Mouse (Mus musculus) urinary bladder, postnatal 36 days (tissue): ENCODE results near the gene Gzma.
A peak's percentile ranks its signal among the peaks of the same experiment; 100 is the strongest.

Experiments
- DNase-seq, 2 experiments: peaks; one replicate each; pipeline ENCODE4 v3.0.0; 2022; ENCODE audit warnings: low spot score in 2 of 2, mixed read lengths in 1 of 2

The Gzma gene

DNA sequence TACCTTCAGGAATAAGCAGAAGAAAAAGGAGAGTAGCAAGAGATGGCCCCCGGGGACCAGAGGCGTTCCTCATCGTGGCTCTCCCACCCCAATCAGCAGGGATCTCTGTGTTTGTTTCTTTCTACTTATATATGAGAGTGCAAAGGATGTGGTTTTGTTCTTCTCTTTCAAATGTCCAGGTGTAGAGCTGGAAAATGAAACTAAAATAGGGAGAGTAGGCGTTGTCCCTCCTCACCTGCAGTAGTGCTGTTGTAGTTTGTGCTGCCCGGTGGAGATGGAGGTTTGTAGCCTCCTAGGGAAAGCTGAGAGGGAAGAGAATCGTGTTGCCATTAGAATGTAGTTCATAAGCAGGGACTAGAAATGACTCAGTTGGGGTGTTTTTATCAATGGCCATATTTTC, at the start of gene Gzma:
TSS of gene Gzma (minus strand) at position 103 of the 400 bp plus-strand sequence.
- no peak for DNase-seq

DNA sequence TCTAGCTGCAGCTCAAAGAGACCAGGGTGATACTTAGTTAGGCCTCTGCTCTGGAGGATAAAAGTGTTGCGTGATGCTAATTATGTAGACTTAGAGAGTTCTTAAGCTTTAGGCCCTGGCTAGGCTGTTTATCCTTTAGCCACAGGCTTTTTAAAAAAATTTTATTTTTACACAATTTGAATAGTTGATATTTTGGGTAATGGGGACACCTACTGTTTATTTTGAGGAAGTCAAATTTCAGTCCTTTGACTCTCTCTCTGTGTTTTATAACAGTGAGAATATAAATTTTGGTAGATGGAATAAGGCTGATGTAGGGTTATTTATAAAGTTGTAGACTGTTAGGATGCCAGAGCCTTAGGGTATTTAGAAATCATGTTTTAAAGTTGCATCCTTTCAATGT, 38.8 kb upstream of the Gzma start:
- DNase-seq, result no peak

DNA sequence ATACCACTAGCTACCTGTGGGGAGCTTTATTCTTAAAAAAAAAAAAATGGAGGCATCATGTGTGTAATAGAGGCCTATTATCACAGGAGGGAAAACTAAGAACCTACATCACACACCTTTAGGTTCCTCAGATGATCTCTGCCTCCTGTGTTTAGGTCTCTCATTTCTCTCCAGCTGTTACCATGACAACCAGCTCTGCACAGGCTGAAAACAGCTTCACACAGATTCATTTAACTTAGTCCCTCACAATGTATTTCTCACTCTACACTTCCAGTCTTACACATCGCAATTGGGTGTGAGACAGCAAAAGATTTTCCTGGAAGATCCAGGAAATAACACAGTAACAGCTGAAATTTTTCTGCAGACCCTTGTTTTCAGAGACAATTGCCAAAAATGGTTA, 29.2 kb upstream of the Gzma start:
- DNase-seq, result no peak

DNA sequence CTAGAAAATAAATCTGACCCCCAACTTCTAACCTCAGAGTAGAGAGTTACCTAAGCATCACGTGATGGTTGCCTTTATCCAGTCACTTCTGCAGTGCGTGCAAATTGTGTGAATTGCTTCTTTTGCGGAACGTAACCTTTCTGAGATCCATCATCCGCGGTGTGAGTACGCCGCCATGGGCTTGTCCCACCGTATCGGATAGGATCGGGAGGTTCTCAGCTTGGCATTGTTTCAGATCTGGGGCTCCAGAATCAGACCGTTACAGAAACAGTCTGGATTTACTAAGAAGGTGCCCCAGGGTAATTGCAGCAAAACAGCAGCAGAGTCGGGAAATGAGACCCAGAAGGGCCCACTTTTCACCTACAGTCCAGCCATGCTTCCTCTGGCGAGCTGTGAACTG, 20.5 kb upstream of the Gzma start:
- no peak for DNase-seq

DNA sequence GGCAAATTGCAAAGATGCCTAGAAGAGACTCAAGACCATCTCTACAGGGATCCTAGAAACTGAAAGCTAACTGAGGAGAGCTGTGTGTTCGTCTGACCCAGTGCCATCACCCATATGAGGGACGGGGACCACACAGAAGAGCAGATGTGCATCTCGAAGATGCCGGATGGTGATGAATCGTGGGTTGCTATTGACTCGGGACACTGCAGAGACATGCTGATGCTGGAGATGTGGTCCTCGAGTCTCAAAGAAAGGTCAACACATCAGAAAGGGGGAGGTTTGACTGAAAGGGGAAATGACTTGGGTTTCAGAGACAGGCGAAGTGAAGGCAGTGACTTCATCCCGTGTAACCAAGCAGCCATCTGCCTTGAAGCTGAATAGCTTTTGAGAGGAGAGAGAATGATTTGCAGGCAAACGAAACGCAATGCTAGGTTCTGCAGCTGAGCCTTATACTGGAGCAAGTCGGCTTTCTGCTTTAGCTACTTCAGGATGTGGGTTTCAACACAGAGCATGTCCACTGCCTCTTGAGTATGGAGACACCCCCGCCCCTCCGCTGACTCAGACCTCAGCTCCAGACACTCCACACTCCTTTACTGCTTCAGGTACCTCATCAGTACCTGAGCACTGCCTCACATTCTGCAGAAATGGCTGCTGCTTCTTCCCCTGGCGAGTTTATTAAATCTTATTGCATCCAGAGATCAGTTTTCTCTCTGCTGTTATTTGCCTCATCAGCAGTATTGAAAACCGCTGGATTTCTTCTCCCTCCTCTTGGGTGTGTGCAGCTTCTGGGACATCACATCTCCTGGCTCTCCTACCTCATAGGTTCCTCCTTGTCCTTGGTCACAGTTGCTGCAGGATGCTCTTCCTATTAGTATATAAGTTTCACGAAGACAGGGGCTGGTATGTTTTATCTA, 19.8 kb upstream of the Gzma start:
- DNase-seq, result no peak

DNA sequence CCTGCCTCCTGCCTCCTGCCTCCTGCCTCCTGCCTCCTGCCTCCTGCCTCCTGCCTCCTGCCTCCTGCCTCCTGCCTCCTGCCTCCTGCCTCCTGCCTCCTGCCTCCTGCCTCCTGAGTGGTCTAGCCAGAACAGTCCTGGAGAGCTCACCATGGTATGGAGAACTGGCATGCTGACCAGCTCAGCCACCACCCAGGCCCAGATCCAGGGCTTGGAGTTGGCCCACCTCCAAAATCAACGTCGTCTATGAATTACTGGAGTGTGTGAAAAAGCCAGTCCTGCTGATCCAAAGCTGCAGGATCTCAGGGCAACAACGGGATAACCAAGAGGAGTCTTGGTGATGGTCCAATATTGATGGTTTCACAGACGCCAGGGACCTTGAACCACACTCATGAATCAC, 18.2 kb upstream of the Gzma start:
- no peak for DNase-seq

DNA sequence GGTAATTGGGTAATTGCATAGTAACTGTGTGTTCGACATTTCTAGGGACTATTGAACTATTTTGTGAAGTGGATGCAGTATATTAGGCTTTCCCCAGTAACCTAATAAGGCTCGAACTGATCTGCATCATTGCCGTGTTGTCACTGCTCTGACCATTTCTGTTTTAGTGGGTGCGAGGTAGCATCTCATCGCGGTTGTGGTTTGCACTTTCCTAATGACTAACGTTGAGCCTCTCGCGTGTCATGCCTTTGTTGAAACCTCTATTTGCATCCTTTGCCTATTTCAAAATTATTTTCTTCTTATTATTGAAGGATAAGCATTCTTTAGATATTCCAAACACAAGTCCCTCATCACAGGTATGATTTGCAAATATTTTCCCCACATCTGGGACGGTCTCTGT, 4.0 kb upstream of the Gzma start:
- no peak for DNase-seq

DNA sequence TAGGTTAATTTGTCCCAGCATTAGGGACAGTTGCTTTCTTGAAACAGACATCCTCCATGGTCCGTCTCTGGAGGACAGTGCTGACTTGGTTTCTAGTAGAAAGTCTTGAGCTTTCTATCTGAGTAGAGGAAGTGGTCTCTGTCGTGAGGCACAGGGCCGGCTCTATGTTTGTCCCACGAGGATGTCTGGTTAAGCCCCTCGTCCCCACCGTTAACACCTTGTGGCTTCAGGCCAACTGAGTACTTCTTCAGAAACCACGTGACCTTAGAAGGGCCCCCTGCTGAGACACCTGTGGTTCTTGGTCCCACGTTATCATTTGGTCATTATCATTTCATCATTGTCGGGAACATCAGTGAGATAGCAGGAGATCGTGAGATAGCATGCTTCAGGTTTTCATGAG, 1.0 kb upstream of the Gzma start:
- no peak for DNase-seq

DNA sequence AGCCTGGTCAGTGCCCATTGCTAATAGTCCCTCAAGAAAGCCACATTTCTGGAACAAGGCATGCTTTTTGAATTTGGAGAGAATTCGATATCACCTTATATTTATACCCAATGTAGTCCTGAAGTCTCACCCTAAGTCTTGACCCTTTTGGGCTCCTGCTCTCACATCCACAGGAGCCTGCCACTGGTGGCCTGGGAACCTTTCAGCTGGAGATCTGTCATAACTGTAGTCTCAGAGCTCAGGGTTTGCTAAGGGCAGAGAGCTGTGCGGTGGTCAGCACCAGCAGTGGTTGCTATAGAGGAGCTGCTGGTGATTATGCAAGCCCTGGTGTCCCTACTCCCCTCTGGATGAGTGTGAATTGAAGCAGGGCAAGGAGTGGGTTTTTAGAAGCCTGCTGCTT, 2.4 kb downstream of the Gzma start:
- no peak for DNase-seq

DNA sequence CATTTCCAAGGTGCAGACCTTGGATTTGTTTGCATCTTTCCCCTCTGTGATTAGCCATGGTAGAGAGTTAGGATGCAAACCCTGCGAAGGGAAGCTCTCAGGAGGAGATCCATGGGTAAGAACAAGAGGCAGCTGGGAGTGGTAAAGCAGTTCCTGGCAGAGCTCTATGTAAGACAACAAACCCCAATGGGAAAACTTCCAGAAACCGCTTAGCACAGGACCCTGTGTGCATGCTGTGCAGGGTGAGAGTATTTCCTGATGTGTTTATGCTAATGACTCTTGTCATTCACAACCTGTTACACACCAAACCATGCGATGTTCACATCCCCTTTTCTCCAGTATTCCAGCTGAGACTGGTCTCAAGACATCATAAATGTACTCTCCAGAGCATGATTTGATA, 3.8 kb downstream of the Gzma start:
- no peak for DNase-seq

DNA sequence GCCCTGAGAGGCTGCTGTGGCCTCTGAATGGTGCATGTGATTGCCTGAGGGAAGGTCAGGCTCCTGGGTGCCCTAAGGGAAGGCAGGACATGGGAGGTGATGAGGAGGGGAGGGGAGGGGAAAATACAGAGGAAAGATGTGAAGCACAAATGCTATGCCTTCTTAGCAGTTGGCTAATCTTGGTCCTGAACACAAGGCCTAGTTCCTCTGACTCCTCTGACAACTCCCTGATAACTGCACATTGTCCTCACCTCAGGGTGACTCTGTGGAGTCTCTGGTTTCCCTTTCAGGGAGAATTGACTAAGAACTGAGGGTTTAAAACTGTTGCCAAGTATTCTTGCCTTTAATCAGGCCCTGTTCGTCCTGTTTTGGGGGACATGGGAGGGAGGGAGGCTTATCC, 6.2 kb downstream of the Gzma start:
- no peak for DNase-seq

DNA sequence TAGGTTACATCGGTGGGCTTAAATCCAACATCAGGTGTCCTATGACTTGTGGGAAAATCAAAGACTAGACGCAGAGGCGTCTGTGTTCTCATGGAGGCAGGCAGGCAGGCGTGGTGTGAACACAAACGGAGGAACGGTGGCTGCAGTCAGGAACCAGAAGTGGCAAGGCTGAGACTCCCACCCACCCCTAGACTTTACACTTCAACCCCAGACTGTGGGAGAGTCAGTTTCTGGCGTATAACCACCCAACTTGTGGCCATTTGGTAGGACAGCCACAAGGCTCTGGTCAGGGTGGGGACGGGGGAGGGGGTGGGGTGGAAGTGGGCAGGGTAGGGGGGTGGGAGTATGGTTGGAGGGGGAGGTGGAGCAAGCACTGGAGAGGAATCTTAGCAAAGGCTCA, 10.3 kb downstream of the Gzma start:
- DNase-seq, result no peak

DNA sequence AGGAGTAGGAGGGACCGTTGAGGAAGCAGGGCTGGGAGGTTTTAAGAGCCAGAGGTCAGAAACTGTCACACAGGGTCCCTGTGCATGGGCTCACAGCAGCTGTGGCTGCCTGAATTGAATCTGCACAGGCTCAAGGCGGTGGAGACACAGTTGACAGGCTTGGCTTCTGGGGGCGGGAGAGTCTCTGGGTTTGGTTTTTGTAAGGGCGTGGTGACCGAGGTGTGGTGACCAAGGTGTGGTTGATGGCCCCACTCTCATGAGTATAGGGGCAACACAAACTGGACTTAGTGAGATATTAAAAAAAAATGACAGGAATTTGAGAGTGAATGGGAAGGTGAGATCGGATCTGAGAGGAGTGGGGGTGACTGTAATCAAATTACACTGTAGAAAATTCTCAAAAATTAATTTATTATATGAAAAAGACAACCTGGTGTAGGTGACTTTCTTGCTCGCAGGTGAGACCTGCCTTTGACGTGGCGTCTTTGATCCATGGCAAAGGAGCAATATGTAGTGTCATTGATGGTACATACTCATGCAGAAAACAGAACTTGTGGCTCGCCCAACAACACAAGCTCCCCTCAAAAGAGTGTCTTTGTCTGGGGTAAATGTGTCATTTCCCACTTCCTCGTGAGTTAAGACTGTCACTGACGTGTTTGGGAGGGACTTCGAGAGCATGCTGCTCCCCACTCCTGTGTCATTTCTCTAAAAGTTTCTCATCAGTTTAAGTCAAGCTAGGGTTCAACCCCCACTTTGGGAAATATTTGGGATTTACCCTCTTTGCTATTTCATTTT, 13.4 kb downstream of the Gzma start:
- no peak for DNase-seq

DNA sequence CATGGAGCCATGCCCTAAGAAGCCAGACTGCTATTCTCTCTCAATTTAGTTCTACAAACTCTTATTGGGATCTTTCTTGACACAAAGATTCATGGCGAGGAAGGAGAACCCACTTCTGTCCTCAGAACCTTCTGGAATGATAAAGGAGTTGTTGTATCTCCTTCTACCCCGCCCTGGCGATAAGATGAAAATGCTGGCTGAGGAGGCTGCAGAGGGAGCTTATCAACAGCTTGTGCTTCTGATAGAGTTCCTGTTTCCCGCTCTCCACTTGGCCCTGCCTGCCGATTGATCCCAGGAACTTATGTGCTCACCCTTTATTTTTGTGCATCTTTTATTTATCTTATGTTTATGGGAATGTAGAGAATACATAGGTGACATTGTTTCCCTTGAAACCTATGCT, 16.0 kb downstream of the Gzma start:
- DNase-seq, result no peak

DNA sequence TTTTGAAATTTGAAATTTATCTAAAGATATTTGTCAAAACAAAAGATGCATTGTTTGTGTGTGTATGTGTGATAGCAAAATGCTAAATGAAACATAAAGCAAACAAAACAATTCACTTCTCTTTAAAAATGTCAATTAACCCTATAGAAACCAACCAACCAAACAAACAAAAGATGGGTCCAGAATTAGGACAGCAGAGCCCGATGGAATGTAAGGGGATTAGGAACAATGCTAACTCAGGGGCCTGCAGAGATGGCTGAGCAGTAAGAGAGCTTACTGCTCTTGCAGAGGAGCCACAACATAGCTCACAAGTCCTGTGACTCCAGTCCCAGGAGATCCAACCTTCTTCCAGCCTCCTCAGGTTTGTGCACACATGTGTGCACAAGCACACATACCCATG, 18.7 kb downstream of the Gzma start:
- no peak for DNase-seq

DNA sequence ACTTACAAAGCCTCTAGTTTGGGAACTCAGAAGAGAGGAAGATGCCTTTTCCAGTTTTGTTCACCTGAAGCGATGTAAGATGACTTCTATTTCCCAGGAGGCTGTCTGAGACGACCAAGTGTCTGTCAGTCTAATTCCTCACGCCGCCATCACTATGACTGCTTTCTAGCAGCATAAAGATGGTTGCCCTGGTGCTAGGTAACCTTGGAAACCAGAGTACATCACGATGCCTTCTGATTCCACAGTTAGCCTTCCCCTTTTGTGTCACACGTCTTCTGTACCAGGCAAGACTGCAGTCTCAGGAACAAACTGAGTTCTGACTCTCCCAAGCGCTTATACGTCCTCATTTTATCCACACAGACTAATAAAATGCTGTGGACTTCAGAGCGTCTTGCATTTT, 21.8 kb downstream of the Gzma start:
- no peak for DNase-seq

DNA sequence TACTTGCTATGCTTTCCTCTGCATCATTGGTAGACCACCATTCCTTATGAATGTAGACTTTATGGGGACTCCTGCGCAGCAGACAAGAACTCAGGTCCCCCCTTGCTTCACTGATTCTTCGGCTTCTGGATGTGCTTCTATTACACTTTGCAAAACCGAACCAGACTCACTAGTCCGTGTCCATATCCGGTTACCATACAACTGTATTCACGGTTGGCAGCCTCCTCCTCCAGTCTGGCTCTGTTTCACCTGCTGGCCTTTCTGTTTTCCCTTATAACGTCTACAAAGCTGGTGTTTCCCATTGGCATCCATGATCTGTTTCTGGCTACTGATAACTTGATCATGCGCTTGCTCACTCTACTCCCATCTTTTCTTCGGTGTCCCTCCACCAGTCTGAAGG, 36.2 kb downstream of the Gzma start:
- no peak for DNase-seq

DNA sequence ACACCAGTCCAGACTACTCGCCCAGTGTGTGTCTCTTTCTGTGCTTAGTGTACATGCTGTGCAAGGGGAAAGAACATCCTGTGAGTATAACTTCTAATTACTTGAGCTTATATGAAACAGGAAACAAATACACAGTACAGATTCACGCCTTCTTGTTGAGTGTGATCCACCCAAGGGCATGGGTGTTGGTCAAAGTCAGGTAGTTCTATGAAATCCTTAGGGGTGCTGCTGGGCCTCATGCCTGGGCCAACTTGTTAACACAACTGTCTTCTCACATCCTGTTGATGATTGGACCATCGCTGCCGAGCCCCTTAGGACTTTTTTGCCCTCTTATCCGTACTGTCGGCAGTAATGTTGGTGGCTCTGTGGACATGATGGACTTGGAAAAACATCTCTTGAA, 39.0 kb downstream of the Gzma start:
- no peak for DNase-seq

DNA sequence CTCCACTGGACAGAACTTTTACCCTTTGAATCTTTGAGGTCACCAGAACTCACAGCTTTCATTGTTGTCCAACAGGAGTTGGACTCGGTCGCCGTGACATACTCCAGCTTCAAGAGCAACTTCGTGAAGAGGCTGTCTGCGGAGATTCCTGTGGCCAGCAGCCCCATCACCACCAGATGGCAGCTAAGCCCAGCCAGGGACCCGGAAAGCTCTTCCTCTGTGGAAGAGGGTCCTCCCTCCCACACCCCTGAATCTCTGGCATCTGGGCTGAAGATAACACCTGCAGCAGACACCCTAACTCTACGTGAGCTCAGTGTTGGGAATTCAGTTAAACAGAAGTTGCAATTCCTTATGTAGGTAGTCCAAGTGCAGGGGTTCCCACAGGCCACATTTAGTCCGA, 45.0 kb downstream of the Gzma start:
- DNase-seq, result no peak

DNA sequence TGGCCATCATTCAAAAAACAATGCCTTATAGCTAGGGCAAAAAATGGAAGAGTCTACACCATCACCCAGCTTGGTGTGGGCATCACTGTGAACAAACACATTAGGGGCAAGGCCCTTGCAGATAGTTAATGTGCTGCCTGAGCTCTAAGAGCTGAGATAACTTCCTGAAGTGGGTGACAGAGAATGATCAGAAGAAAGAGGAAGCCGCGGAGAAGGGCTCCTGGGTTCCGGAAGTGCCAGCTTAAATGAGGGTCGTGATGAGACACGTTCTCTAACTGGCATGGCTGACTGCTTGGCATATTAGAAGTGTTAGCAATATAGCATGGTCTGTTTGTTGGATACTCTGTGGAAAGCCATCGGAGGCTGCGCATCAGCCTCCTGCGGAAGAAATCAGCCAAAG, 46.6 kb downstream of the Gzma start:
- DNase-seq, result no peak

DNA sequence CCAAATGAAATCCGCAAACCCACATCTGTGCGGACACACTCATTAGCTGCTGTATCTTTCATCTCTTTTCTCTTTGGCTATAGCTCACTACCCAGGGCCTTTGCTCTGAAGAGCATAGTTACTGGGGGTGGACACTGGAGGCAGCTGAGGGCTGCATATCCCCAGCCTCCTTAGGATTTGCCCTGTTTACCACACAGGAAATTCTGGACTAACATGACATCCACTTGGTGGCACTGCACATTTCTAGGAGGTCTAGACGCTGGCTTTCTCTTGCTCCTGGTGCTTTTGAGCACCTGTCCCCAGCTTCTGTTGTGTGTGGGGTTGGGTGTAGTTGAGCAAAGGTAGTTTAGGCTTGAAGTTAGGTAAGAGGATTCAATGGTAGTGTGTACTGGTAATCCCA, 53.1 kb downstream of the Gzma start:
- no peak for DNase-seq

DNA sequence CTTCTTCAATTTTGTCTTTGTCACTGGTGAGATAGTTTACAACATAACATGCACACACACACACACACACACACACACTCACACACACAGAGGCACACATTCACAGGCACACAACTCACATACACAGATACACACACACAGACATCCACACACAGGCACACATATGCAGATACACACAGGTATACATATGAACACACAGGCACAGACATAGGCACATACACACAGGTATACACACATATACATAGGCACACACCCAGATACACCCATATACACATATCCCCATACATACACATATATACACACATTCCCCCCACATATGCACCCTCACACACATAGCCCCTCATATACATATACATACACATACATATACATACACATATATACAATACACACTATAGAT, 53.8 kb downstream of the Gzma start:
- no peak for DNase-seq

DNA sequence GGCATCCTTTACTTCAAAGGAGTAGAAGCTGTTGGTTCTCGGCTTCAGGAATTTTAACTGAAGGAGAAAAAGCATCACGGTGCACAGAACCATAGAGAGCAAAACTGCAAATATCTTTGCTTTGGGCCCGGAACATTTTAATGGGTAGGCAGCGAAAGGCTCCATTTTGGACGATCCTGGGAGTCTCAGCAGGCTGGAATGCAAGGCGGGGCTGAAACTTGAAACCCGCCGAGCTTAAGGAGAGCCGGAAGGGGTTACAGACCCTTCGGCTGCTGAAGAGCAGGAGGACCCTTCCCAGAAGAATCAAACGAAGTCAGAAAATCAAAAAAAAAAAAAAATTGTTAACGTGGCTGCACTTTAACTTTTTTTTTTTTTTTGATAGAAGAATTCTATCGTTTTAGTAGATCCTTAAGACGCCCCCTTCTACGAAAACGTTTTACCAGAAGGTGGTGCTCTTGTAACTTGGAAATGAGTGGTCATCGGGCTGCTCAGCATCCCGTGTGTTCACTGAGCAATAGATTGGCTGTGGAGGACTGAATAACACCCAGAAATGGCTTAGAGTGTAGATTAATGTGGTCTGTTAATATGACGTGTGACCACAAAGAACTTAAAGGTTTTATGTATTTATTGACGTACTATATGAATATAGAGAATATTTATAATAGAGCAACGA, 54.4 kb downstream of the Gzma start, which contains the start of gene Gpx8:
TSS of gene Gpx8 (minus strand) at position 200 of the 673 bp plus-strand sequence.
- peak; percentile 53 to 63 for DNase-seq
